ENCODE assay signal across 28 mouse cellular contexts in the genomic region with DNA sequence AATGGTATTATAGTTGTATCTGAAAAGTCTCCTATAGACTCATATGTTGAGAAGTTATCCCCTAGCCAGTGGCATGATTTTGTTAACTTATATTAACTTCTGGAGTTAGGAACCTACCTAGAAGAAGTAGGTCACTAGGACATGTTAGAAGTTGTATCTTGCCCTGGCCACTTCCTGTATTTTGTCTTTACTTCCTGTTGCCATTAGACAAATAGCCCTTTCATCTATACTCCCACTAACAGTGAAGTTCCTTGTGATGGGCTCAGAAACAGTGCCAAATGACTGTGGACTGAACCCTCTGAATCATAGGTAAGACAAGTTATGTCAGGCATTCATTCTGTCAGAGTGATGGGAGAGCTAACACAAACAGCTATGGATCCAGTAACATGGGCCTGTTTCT.
A peak's percentile ranks its signal among the peaks of the same experiment; 100 is the strongest.
DNase-seq lines count a peak whose midpoint lies in the region; ATAC-seq and TF ChIP-seq lines count a peak whose summit lies in the region.
"Had no signal": no experiment of that assay in that cellular context is flagged by ENCODE, and none has a peak within 500 bp of the region (broad histone marks: within the 10 kb centered on the region; RNA-seq: fewer than 3 reads in every experiment).

No protein-coding gene starts in this region.

- H3K4me3 ChIP-seq in midbrain, embryonic 11.5 days (ENCODE audit: low read depth, low read length) = no peak overlapping the region
- no peak overlapping the region for H3K4me3 ChIP-seq in midbrain, postnatal 0 days (ENCODE audit: low read depth, low read length)
- no peak overlapping the region for H3K4me3 ChIP-seq in hindbrain, postnatal 0 days (ENCODE audit: low read length)
- no peak overlapping the region for H3K4me3 ChIP-seq in heart, adult 2 months
- H3K4me3 ChIP-seq: forebrain, embryonic 12.5 days; heart, embryonic 13.5 days; megakaryocyte, embryonic 14.5 days; myocyte; neural tube, embryonic 13.5 days had no signal

- intact Hi-C loops in heart, adult 2 months (cut with DNase I) = no loop called here

- TF ChIP-seq EP300 in heart, adult 2 months (IDR thresholded peaks at IDR 0.05; ENCODE audit: insufficient read depth, low read depth, low read length) = no peak

- no peak overlapping the region for H3K4me2 ChIP-seq in midbrain, embryonic 11.5 days
- H3K4me2 ChIP-seq in midbrain, postnatal 0 days (ENCODE audit: low read depth, low read length, poor library complexity, severe bottlenecking) = no peak overlapping the region
- H3K4me2 ChIP-seq in hindbrain, postnatal 0 days (ENCODE audit: low read depth, low read length) = no peak overlapping the region
- H3K4me2 ChIP-seq: forebrain, embryonic 12.5 days; heart, embryonic 13.5 days; liver, embryonic 11.5 days; neural tube, embryonic 13.5 days had no signal

- no peaks in the 10 kb centered on the region for H3K36me3 ChIP-seq in midbrain, embryonic 11.5 days (ENCODE audit: control insufficient read depth, insufficient read depth, low read length)
- peaks cover 13% of the 10 kb centered on the region for H3K36me3 ChIP-seq in midbrain, postnatal 0 days (ENCODE audit: insufficient read depth, low read length)
- H3K36me3 ChIP-seq in hindbrain, postnatal 0 days (ENCODE audit: insufficient read depth, low read length) = peaks cover 9% of the 10 kb centered on the region; the same call in 1 of the 2 replicates
- no peaks in the 10 kb centered on the region for H3K36me3 ChIP-seq in heart, adult 2 months (ENCODE audit: control insufficient read depth, insufficient read depth, low read length)

- H3K27me3 ChIP-seq in midbrain, embryonic 11.5 days (ENCODE audit: control insufficient read depth, insufficient read depth, low read length) = no peaks in the 10 kb centered on the region
- H3K27me3 ChIP-seq in midbrain, postnatal 0 days (ENCODE audit: insufficient read depth, low read length) = no peaks in the 10 kb centered on the region
- H3K27me3 ChIP-seq in hindbrain, postnatal 0 days (ENCODE audit: insufficient read depth, low read length) = no peaks in the 10 kb centered on the region
- H3K27me3 ChIP-seq in heart, adult 2 months (ENCODE audit: control insufficient read depth, insufficient read depth, low read length) = no peaks in the 10 kb centered on the region
- H3K27me3 ChIP-seq: forebrain, embryonic 12.5 days; heart, embryonic 13.5 days; megakaryocyte, embryonic 14.5 days; neural tube, embryonic 13.5 days had no signal

- no peak overlapping the region for H3K27ac ChIP-seq in midbrain, embryonic 11.5 days (ENCODE audit: low read depth, low read length)
- no peak overlapping the region for H3K27ac ChIP-seq in midbrain, postnatal 0 days (ENCODE audit: low read depth, low read length)
- H3K27ac ChIP-seq in hindbrain, postnatal 0 days = no peak overlapping the region
- H3K27ac ChIP-seq in heart, adult 2 months = no peak overlapping the region
- H3K27ac ChIP-seq: forebrain, embryonic 12.5 days; heart, embryonic 13.5 days; neural tube, embryonic 13.5 days had no signal

- DNase-seq in midbrain, embryonic 11.5 days (ENCODE audit: low spot score, missing footprints) = peak; percentile 81
- no peak for DNase-seq in midbrain, postnatal 0 days (ENCODE audit: low spot score)
- DNase-seq in NIH3T3 (ENCODE audit: low read depth) = peak; percentile 25
- DNase-seq in kidney, adult 8-10 months = no peak
- no peak for DNase-seq in hindbrain, postnatal 0 days (ENCODE audit: low spot score)
- DNase-seq in heart, adult 2 months = no peak
- no peak for DNase-seq in spleen, postnatal 14 days (ENCODE audit: low spot score in 2 of 2)
- DNase-seq: adrenal gland, adult 8-10 months; B cell, adult 2 months; cerebellum, adult 11-12 months; cerebellum, postnatal 10 days; gastrocnemius, postnatal 10 days; heart, adult 18-20 months; heart, postnatal 14 days; kidney, adult 18-20 months; kidney, postnatal 10 days; liver, postnatal 0 days; midbrain, embryonic 14.5 days; right cerebral cortex, adult 18-20 months; thymus, postnatal 14 days had no signal

- H3K9ac ChIP-seq in midbrain, embryonic 11.5 days (ENCODE audit: low read length) = no peak overlapping the region
- H3K9ac ChIP-seq in midbrain, postnatal 0 days (replicated peaks; ENCODE audit: low read length, poor library complexity, severe bottlenecking) = no peak overlapping the region
- no peak overlapping the region for H3K9ac ChIP-seq in hindbrain, postnatal 0 days (replicated peaks; ENCODE audit: low read length)
- no peak overlapping the region for H3K9ac ChIP-seq in heart, adult 2 months (ENCODE audit: low read depth, low read length)
- H3K9ac ChIP-seq: forebrain, embryonic 12.5 days; heart, embryonic 13.5 days; liver, postnatal 0 days; neural tube, embryonic 13.5 days had no signal

- no peak for TF ChIP-seq CTCF in midbrain, postnatal 0 days (IDR thresholded peaks at IDR 0.05)
- no peak for TF ChIP-seq CTCF in hindbrain, postnatal 0 days (IDR thresholded peaks at IDR 0.05; ENCODE audit: low read depth)
- TF ChIP-seq CTCF in heart, adult 2 months (IDR thresholded peaks at IDR 0.05) = no peak

- TF ChIP-seq POLR2A in heart, adult 2 months (IDR thresholded peaks at IDR 0.05; ENCODE audit: insufficient read depth, low read depth, low read length) = no peak

- no peaks in the 10 kb centered on the region for H3K9me3 ChIP-seq in midbrain, embryonic 11.5 days (ENCODE audit: control insufficient read depth, low read length)
- no peaks in the 10 kb centered on the region for H3K9me3 ChIP-seq in midbrain, postnatal 0 days (ENCODE audit: low read length)
- H3K9me3 ChIP-seq in hindbrain, postnatal 0 days (ENCODE audit: low read length) = no peaks in the 10 kb centered on the region
- H3K9me3 ChIP-seq: forebrain, embryonic 12.5 days; heart, embryonic 13.5 days; megakaryocyte, embryonic 14.5 days; neural tube, embryonic 13.5 days had no signal

- no peaks in the 10 kb centered on the region for H3K79me2 ChIP-seq in heart, adult 2 months (replicated peaks; ENCODE audit: control insufficient read depth, insufficient read depth, low read length)

- H3K4me1 ChIP-seq in midbrain, embryonic 11.5 days (ENCODE audit: control insufficient read depth, insufficient read depth, low read length) = no peaks in the 10 kb centered on the region
- H3K4me1 ChIP-seq in midbrain, postnatal 0 days (ENCODE audit: insufficient read depth, low read length) = no peaks in the 10 kb centered on the region
- H3K4me1 ChIP-seq in hindbrain, postnatal 0 days (ENCODE audit: insufficient read depth, low read length) = no peaks in the 10 kb centered on the region
- H3K4me1 ChIP-seq in heart, adult 2 months (ENCODE audit: control insufficient read depth, insufficient read depth, low read length) = no peaks in the 10 kb centered on the region
- H3K4me1 ChIP-seq: forebrain, embryonic 12.5 days; heart, embryonic 13.5 days; neural tube, embryonic 13.5 days had no signal

- no peak for ATAC-seq in midbrain, embryonic 11.5 days (ENCODE audit: low FRiP score)
- ATAC-seq in midbrain, postnatal 0 days (ENCODE audit: low FRiP score) = no peak
- peak; percentile 78 for ATAC-seq in inflammation-experienced regulatory T-cells, adult 6 months
- ATAC-seq in hindbrain, postnatal 0 days = no peak
- ATAC-seq: liver, postnatal 0 days; lung, postnatal 0 days had no signal

Comparison
In these comparisons a context has a peak if more than half of its experiments do, and no peak if none do; other contexts are left out.
1. DNase-seq: peak in midbrain, embryonic 11.5 days (single experiment) and NIH3T3 (single experiment); none in midbrain, postnatal 0 days (single experiment), kidney, adult 8-10 months (0 of 2), hindbrain, postnatal 0 days (single experiment), heart, adult 2 months (0 of 2) and spleen, postnatal 14 days (0 of 2).